Mouse (Mus musculus) cerebellum, adult 9-10 months (tissue): Measurements from ENCODE around the gene Mylk3.

Experiments
- DNase-seq: peaks from one replicate; pipeline ENCODE4 v3.0.0; 2022

Mylk3 gene

DNA sequence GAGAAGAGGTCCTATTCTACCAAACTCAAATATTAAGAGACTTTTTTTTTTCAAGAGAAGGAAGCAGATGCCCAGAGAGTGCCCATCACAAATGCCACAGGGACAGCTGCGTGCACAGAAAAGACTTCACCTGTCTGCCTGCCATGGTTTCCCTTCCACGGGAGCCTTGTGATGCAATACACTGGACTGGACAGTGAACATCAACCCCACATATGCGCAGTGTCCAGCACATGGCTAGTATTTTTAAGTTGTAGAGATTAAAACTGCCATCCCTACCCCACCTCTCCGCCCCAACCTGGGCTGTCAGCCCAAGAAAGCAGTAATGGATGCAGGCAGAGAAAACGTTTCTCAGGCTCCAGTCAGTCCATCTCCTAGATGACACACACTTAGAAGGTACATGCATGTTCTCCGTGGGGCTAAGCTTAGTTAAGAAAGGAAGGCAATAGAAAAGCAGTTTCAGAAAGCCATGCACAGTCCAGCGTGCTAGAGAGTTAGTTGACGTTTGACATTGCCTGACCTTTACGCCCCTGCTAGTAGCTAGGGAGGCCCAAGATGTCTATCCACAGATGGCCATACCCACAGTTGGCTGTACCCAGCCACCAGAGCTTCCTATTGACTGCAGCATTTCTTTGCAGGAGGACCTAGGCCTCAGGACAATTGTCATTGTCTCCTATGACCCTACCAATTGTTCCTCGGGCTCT lies 5.9 kb downstream of the Mylk3 start:
- no peak for DNase-seq

DNA sequence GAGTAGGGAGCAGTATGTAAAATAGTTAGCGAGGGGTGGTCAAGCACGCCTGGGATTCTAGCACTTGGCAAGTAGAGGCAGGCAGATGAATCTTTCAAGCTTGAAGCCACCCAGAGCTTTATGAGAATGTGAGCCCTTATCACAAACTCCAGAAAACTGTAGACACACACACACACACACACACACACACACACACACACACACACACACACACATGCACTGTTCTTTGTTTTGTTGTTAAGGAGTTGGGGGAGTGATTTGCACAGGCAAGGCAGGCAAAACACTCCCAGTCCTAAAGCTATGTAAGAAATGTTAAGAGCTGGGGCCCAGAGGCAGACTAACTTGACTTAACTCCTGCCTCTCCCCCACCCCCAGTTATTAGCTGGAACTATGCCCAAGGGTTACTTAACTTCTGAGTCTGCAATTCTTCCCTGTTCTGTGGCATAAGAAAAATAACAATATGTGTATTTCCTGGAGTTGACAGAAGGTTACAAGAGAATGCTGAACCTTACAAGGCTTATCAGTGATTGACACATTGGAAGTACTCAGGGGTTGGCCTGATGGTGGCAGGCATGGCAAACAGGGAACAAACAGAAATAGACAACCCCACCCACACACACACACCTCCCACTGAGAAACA lies 6.9 kb downstream of the Mylk3 start:
- DNase-seq, result no peak

DNA sequence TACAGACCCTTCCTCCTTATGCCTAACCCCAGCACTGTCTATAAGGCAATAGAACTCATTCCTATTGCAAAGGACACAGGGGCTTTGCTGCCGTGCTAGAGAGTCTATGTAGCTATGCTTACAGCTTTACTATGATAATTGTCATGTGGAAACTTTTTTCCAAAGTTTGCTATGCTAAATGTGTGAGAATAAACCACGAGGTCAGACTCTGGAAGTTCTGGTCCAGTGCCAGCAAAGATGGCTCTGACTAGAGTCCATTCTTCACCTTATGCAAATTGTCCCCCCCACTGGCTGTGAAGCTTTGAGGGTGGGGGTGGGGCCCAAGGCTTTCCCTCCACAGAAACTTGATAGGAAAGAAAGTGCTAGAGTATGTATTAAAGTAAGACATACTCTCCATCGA lies 9.6 kb downstream of the Mylk3 start:
- no peak for DNase-seq

DNA sequence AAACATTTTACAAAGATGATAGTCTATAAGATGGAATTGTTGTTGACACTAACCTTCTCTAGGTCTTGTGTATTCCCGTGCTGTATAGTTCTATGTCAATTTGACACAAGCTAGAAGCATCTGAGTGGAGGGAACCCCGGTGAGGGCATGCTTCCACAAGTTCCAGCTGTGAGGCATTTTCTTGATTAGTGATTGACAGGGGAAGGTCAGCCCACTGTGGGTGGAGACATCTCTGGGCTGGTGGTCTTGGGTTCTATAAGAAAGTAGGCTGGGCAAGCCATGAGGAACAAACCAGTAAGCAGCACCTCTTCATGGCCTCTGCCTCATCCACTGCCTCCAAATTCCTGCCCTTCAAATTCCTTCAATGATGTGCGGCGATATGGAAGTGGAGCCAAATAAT lies 11.9 kb downstream of the Mylk3 start:
- no peak for DNase-seq

DNA sequence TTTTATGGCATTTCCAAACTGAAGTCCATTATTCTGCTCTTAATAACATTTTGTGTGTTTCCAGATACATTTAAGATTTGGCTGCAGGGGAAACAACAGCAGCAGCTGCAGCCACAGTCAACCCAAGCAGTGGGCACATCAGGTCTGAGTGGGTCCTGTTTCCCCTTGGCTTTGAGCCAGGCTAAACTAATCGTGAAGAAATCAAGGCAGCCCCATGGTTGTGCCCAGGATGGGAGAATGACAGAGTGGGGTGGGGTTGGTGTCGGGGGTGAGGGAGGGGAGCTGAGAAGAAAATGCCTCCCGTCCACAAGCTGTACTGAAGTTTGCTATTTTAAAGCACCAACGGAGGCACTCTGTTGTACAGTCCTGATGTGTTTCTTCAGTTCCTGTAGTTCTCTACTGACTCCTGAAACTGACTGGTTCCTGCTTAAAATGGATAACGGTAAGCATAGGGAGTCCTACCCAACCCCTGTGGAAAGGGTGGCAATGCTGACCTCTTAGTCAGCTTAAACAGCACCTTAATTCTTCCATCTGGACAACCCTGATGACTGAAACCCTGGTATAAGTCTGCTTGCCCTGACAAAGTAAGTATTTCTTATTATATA lies 12.6 kb downstream of the Mylk3 start:
- no peak for DNase-seq

DNA sequence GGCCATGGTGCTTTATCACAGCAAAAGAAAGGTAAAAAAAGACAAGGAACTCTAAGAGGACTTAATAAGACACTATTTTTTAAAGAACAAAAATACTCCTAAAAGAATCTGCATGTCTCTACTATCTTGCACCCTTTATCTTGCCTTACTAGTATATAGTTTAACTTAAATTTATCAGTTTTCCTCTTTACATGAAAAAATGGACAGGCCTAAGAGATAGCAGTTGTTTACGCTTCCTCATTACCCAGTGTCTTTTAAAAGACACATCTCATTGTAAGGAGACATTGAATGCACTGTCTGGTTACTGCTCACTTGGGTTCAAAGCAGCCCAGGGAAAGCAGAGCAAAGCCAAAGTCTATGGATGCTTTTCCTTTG lies 13.7 kb downstream of the Mylk3 start:
- no peak for DNase-seq

DNA sequence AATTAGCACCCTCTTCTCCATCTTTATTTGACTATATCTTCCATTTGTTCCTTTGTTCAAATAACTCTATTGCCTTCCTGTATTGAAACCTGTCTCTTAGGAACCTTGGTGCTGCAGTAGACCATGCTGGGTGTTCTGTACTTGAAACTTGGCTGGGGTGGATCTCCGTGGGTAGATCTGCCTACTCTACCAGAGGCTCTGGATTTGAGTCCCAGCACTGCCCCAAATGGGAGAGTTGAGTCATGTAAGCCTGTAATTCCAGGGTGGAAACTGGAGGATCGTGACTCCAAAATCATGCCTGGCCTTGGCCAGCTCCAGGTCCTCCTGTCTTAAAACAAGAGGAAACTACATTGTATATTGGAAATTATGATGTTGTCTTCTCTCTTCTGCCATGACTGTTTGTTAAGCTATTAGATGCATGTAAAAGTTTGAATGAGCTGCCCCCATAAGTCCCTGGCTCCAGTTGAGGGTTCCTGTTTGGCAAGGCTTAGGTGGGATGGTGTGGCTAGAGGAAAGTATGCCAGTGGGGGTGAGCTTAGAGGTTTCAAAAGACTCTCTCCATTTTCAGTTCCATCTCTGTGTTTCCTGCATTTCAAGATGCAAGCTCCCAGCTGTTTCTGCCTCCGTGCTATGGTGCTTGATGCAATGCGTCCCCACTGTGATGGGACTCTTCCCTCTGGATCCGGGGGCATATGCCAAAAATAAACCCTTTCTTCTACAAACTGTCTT lies 14.2 kb downstream of the Mylk3 start:
- DNase-seq, result no peak

DNA sequence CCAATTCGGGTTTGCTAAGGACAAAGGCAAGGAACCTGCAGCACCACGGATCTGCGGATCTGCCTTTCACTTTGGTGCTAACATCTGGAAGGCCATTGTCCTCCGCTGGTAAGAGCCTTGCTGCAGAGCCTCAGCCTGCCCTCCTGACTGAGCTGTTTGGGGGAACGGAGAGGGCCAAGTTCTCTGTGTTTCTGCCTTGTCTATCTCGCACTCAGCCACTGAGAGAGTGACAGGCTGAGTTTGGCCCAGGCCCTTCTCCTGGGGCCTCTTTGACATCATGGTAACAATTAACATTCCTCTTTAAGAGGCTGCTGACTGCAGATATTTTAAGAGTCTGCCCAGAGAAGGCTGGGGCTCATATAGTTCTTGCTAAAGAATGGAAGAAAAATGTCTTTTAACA lies 21.0 kb downstream of the Mylk3 start:
- DNase-seq, result no peak

DNA sequence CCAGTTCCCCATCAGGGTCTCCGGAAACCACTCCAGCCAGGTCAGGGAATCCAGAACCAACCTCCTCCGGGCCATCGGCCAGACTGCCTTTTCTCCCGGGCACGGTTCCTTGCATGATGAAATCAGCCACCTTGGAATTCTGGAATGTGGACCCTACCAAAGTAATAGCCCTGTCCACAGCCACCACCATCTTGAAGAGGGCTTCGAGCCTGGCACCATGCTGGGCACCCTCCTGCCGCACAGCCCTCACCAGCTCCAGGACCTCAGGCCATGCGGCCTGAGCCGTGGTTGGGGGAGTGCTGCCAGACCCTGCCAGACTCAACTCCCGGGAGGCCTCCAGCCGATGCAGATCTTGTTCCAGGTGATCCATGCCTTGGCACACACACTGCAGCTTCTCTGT lies 21.5 kb downstream of the Mylk3 start:
- no peak for DNase-seq

DNA sequence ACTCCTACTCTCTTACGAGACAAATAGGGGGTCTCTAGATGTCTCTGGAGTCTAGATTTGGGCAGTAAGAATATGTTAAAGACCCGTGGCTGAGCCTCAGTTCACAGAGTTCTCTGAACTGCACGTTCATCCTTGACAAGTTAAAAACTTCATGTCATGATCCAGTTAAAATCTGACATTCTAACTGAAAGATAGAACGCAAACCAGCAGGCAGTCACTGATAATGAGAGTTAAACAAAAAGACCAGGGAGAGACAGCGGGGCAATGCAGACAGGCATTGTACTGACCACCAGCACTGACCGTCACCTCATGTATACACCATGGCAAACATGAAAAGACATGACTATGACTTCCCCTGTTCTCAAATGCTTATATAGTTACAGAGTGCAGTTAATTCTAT lies 22.7 kb downstream of the Mylk3 start:
- DNase-seq, result no peak

DNA sequence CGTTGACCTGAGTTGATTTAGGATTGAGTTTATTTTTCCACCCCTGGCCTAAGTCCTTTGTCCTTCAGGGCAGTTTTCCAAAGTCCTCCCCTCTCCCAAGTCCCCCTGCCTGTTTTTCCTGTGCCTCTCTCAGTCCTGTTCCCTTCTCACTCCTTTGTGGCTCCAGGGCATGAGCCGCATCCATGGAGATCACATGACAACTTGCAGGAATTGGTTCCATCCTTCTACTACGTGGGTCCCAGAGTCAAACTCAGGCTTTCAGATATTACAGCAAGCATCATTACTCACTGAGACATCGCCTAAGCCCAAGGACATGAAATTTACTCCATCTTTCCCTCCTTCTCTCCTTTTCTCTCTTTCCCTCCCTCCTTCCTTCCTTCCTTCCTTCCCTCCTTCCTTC lies 23.9 kb downstream of the Mylk3 start:
- DNase-seq, result no peak

DNA sequence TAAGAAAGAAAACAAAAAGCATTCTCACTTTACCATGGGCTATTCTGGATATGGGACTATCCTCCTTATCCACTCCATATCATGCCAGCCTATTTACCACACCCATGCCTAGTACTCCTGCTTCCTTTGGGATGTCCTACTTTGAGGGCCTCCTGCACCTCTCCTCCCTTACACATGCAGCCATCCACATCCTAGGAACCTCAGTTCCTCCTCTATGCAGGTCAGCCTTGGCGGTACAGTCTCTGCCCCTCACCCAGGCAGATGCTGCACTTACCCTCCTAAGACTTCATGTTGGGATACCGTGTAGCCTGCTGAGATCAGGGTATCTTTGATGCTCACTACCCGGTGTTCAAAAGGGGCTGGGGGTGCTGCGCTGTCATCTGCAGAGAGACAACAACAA lies 32.9 kb downstream of the Mylk3 start:
- no peak for DNase-seq

DNA sequence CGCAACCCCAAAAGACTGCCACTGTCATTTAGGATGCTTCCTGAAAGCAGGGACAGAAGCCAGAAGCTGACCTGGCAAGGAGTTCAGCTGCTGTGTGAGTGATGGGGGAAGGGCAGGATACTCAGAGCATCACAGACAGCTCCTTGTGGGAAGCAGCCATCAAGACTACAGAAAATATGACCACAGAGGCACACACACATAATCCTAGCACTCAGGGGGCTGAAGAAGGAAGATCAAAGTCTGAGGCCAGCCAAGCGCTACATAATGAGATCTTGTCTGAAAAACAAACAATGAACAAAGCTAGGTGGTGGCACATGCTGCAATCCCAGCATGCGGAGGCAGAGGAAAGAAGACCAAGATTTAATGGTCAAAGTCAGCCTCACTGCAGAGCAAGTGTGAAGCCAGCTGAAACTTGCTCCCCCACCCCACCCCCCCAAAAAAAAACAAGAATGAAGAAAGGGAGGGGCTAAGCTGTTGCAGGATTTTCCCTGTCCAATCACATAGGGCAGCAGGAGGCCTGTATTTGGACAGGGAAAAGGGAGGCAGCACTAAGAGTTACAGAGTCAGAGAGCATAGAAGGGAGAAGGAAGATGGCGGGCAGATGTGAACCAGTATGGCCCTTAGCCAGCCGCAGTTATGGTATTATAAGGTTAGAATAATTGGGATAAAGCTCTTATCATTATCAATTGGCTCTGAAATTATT lies 46.1 kb downstream of the Mylk3 start:
- no peak for DNase-seq

DNA sequence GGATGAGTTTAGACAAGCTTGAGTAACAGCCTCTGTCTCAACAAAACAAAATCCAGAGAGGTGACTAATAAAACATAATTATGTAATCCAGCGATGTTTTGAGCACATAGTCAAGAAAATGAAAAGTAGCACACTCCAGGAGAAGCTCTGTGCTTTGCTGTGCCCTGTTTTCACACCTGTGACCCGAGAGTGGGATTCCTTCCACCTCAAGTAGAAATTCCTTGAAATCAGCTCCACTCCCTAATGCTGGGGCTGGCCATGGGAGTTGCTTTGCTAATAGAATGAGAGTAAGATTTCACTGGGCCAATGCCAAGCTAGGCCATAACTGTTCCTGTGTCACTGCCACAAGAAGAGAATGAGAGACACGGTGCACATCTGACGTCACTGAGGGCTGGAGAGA lies 48.5 kb downstream of the Mylk3 start:
- no peak for DNase-seq

DNA sequence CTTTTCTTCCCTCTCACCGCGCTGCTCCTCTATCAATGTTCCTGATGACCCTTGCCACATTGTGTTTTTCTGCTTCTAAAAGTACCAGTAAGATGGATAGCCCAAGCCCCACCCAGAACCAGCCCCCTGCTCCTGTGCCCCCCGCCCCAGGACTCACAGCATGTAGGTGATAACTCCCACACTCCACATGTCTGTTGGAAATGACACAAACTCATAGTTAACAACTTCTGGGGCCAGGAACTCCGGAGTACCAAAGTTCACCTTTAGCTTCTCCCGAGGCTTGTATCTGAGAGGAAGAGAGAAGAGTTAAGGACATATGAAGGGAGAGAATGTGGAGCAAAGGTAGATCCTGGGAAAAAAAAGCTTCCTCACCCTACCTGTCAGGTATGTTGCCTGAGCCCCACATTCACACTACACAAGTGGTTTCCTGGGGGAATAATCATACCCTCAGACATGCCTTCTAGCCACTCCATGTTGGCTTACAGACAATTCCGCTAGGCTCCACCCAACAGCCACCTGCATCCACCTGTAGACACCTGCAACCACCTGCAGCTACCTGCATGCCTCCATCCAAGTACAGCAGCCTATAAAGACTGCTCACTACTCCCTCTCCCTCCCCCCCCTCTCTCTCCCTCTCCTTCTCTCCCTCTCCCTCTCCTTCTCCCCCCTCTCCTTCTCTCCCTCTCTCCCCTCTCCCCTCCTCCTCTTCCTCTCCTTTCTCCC lies 49.8 kb downstream of the Mylk3 start:
- no peak for DNase-seq

DNA sequence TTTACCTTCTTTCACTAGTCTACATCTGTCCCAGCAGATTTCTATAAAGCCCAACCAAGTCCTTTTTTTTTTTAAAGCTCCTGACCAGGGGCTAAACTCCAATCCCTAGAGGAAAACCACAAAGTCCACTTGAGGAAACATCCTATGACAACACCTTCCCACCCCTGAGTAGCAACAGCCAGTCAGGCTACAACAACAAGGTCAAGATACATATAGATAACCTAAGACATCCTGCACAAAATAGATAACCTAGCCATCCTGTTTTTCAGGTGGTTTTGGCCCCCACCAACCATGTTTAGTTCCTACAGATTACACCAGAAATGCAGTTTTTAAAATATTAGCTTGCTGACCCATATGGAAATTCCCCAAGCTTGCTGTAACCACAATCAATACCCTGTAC lies 51.0 kb downstream of the Mylk3 start:
- no peak for DNase-seq

DNA sequence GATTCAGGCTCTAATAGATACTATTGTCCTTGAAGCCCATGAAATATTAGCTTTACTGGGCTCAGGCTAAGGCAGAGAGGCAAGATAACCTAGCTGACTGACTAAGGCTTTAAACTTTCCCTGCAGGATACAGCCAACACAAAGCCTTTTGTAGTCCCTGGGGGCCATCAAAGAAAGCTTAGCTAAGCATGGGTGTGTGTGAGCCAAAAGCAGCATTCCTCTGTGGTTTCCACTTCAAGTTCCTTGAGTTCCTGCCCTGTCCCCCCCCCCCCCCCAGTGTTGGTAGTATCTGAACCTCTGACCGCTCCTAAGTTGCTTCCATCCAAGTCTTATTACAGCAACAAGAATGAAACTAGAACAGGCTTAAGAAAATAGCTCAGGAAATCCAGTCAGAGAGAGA lies 56.6 kb downstream of the Mylk3 start:
- no peak for DNase-seq

DNA sequence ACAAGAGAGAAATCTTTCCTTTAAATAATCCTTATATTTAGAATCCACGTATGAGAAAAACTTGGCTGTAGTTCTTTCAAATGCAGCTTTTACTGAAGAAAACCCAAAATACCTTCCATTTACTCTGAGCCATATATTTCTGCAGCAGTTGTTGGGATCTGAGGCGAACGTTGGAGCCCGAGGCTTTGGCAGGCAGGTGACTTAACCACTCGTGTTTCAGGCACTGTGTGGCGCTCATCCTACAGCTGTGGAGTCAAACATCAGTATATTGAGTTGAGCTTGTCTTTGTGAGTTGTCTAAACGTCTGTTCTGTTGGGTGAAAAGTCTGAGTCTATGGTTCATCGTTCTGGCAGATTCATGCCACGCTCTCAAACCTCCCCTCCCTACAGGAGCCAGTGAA lies 59.1 kb downstream of the Mylk3 start:
- DNase-seq, result no peak

DNA sequence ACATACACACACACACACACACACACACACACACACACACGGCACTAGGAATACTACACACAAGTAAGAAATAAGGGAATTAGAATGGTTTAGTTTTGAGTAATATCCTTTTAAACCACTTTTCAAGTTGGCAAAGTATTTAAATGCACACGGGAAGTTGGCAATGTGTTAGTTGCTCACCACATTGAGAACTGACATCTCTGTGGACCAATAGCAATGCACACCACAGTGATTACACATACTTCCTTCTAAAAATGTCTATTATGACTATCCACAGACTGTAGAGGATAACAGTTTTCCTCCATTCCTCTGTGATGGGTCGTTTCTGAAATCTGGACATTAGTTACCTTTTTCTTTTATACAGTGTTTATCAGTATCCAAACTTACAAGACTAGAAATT lies 63.1 kb downstream of the Mylk3 start:
- DNase-seq, result no peak

DNA sequence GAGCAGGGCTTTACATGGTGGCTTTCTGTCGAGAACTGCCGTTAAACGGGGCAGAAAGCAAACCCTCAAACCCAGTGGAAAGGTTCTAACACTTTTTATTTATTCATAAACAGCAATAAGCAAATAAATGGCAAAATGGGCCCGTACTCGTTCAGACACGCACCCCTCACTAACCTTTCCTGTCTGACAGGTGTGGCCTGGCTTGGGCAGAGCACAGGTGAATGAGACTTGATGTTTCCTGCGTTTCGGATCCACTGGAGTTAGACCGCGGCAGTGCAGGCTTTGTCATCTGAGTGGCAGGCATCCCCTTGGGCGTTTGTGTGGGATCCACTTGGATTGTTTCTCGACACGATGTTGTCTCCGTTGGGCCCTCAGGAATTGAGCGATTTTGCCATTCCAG lies 64.2 kb downstream of the Mylk3 start:
- no peak for DNase-seq

DNA sequence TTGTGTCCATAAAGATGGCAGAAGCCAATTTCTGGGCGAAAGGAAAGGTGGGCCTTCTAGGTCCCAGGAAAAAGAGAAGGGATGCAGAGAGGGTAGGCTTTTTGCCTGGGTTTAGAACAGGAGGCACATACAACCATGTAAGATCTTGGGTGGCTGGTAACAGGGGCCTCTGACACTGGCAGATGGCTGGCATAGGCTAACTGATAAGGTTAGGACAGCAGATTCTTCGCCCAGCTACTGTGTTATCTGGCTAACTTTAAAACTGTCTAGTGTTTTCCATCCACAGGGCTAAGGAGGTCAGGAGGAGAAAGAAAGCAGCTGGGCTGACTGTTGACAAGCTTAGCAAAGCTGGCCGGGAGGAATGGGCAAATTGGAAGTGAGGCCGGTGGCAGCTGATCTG lies 67.6 kb downstream of the Mylk3 start:
- no peak for DNase-seq

DNA sequence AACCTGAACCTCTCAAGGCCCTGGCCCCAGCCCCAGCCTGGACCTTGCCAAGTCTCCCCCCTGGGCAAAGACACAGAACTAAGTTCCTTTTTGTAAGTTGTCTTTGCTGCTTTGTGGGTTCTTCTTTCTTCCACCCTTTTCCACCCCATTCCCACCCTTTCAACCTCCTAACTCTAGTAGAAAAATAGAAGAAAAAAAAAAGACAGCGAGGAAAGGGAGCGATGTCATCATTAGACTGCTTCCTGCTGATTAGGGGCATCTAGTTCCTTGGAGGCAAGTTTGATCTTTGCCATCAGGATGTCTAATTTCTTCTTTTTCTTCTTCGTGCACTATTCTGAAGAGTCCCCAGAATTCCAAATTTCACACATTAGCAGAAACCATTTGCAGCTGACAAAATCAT lies 73.1 kb downstream of the Mylk3 start:
- no peak for DNase-seq

DNA sequence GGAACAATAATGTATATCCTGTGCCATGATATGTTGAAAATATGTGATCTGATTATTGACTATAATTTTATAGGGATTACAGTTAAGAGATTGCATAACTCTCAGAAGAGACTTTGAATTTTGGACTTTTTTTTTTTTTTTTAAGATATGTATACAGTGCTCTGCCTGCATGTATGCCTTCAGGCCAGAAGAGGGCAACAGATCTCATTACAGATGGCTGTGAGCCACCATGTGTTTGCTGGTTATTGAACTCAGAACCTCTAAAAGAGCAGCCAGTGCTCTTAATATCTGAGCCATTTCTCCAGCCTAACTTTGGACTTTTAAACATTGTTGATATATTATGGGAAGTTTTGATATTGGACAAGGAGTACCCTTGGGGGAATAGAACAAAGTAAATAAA lies 74.4 kb downstream of the Mylk3 start:
- no peak for DNase-seq
